Mouse (Mus musculus) bone marrow, adult 2 months (tissue): ENCODE measurements around the gene Adcy3.

Experiments used
- CTCF ChIP-seq: fragments of 200-500 bp; IDR thresholded peaks from 2 replicates; pipeline ENCODE4 v1.5.1; 2011; ENCODE audit warnings: low read length, control low read depth; ENCODE audit not compliant: control insufficient read depth, insufficient read depth
- POLR2A ChIP-seq: fragments of 200-500 bp; IDR thresholded peaks from 2 replicates; pipeline ENCODE4 v1.6.1; 2011; ENCODE audit warnings: low read depth, mild to moderate bottlenecking, control low read depth, low read length, borderline replicate concordance; ENCODE audit not compliant: control insufficient read depth

DNA sequence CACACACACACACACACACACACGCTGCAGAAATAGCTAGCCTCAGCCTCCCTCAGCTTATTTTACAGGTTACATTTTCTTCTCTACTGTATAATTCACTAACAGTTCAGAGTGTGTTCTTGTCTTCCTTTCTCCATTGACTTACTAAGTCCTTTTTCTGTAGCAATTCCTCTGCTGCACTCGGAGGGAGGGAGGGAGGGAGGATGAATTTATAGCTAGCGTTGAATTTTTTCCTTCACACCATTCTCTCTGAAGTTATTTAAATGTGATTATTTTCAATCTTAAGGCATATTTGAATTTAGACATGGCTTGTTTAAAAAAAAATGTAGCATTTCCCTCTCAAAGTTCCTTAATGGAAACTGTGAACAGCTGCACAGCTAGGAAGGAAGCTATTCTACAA, 15.8 kb upstream of the Adcy3 start:
- TF ChIP-seq POLR2A: no peak
- TF ChIP-seq CTCF: no peak
